Mouse (Mus musculus): Measurements from ENCODE around the gene Fbln2. TPM values are rescaled to one million over a fixed set of nuclear protein-coding genes. Genes with fewer than 3 reads are reported as not detected.
A peak's percentile ranks its signal among the peaks of the same experiment; 100 is the strongest.

Fbln2 gene
- polyA plus RNA-seq, 1 experiment from 2014 or later = 29.7 TPM

DNA sequence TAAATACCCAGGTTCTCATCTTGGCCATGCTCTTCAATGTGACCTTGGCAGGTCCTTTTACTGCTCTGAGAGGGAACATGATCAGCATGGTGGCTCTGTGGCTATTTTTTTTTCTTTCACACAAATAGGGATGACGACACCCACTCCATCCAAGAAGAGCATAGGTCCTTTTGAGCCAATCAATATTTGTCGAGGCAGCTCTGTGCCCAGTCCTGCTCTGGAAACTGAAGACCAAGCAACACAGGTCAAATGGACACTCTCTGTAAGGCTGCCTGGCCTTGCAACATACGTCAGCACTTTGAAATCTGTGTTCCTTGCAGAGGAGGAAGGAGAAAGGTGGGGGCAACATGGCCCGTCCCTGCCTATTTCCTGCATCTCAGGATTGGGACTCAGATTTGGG, 83.2 kb downstream of the Fbln2 start:
- 83% methylated on average over 4 of the region's 4 CpGs for WGBS
- H3K27me3 ChIP-seq (replicated peaks; ENCODE audit: control insufficient read depth, insufficient read depth, low read length) = no peaks in the 10 kb centered on the region
- H3K27ac ChIP-seq (ENCODE audit: low read depth, low read length) = no peak overlapping the region
- no peak overlapping the region for H3K4me2 ChIP-seq (ENCODE audit: low read length)
- H3K9me3 ChIP-seq (ENCODE audit: control insufficient read depth, low read length) = no peaks in the 10 kb centered on the region
- no peaks in the 10 kb centered on the region for H3K36me3 ChIP-seq (ENCODE audit: control insufficient read depth, insufficient read depth, low read length)
- H3K9ac ChIP-seq (ENCODE audit: low read depth, low read length) = no peak overlapping the region
- no peak overlapping the region for H3K4me3 ChIP-seq (ENCODE audit: low read length)
- ATAC-seq = no peak
- H3K4me1 ChIP-seq (ENCODE audit: control insufficient read depth, insufficient read depth, low read depth, low read length) = no peaks in the 10 kb centered on the region; the same call in 1 of the 2 replicates

DNA sequence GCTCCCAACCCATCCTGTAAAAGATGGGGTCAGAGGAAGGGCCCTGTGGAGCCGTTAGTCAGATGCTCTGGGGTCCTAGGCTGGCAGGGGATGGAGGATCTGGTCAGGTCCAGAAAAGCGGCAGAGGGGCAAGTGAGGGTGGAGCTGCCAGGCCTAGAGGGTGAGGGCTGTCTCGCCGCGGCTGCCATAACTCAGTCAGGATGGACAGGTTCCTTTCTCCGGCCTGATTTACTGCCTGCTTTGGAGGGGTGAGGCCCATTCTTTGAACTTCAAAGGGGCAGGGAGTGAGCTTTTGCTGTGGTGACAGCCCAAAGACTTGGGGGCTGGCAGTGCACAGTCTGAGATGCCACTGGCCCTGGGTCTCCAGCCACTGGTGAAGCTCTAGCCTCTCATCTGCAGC, 86.6 kb downstream of the Fbln2 start:
- ATAC-seq = no peak
- H3K27me3 ChIP-seq (replicated peaks; ENCODE audit: control insufficient read depth, insufficient read depth, low read length) = no peaks in the 10 kb centered on the region

DNA sequence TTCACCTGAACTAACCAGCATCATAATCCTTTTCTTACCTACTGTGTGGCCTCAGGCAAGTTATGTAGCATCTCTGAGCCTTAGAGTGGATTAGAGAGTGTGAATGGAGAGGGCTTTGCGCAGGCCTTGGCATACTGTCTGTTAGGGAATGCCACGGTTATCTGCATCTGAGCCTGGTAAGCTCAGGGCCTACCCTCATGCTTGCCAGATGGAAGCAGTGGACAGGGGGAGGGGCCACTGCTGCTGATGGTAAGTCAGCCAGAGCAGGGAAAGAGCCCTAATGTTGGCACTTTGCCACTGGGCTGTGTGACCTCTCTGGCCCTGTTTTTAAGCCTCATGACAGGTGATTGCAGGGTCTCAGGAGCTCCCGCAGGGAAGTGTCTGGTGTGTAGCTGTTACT, 87.8 kb downstream of the Fbln2 start:
- Histone ChIP-seq H3K27me3 (replicated peaks; ENCODE audit: control insufficient read depth, insufficient read depth, low read length) (no peaks in the 10 kb centered on the region), H3K4me3 (ENCODE audit: low read length) (no peak overlapping the region), H3K4me2 (ENCODE audit: low read length) (no peak overlapping the region), H3K36me3 (ENCODE audit: control insufficient read depth, insufficient read depth, low read length) (no peaks in the 10 kb centered on the region), H3K4me1 (ENCODE audit: control insufficient read depth, insufficient read depth, low read depth, low read length) (peaks cover 17% of the 10 kb centered on the region), H3K9ac (ENCODE audit: low read depth, low read length) (no peak overlapping the region), H3K27ac (ENCODE audit: low read depth, low read length) (no peak overlapping the region), H3K9me3 (ENCODE audit: control insufficient read depth, low read length) (no peaks in the 10 kb centered on the region)
- 39% methylated on average over 3 of the region's 3 CpGs for WGBS
- ATAC-seq = no peak

More for the DNA sequence above, 86.6 kb downstream of the Fbln2 start:
- H3K9me3 ChIP-seq (ENCODE audit: control insufficient read depth, low read length) = no peaks in the 10 kb centered on the region
- H3K4me3 ChIP-seq (ENCODE audit: low read length) = no peak overlapping the region
- WGBS = 42% methylated on average over 6 of the region's 6 CpGs
- no peak overlapping the region for H3K4me2 ChIP-seq (ENCODE audit: low read length)
- no peak overlapping the region for H3K27ac ChIP-seq (ENCODE audit: low read depth, low read length)
- peaks cover 17% of the 10 kb centered on the region for H3K4me1 ChIP-seq (ENCODE audit: control insufficient read depth, insufficient read depth, low read depth, low read length)
- no peak overlapping the region for H3K9ac ChIP-seq (ENCODE audit: low read depth, low read length)
- no peaks in the 10 kb centered on the region for H3K36me3 ChIP-seq (ENCODE audit: control insufficient read depth, insufficient read depth, low read length)

DNA sequence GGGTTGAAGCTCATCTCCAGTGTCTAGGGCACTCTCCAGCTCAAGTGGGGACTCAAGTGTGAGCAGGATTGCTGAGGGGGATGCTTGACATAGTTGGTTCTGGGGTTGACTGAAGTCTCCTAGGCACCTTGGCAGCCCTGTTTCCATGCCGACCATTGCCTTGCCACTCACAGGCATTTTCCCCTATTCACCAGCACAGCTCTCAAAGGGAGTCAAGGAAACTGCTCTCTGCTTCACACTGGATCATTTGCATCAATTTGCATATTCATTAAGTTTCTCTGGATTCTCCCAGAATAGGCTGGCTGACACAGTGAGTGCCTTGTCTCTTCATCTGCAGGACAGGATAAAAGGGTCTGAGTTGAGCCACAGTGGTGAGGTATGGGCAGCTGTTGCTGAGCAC, 89.6 kb downstream of the Fbln2 start:
- Histone ChIP-seq H3K36me3 (ENCODE audit: control insufficient read depth, insufficient read depth, low read length) (no peaks in the 10 kb centered on the region), H3K4me3 (ENCODE audit: low read length) (no peak overlapping the region), H3K4me1 (ENCODE audit: control insufficient read depth, insufficient read depth, low read depth, low read length) (peaks cover 17% of the 10 kb centered on the region), H3K9ac (ENCODE audit: low read depth, low read length) (no peak overlapping the region), H3K9me3 (ENCODE audit: control insufficient read depth, low read length) (no peaks in the 10 kb centered on the region), H3K27me3 (replicated peaks; ENCODE audit: control insufficient read depth, insufficient read depth, low read length) (no peaks in the 10 kb centered on the region), H3K4me2 (ENCODE audit: low read length) (no peak overlapping the region), H3K27ac (ENCODE audit: low read depth, low read length) (peak overlapping the region; percentile 77)
- ATAC-seq = peak; percentile 94
- WGBS = 27% methylated on average over 1 of the region's 1 CpGs

DNA sequence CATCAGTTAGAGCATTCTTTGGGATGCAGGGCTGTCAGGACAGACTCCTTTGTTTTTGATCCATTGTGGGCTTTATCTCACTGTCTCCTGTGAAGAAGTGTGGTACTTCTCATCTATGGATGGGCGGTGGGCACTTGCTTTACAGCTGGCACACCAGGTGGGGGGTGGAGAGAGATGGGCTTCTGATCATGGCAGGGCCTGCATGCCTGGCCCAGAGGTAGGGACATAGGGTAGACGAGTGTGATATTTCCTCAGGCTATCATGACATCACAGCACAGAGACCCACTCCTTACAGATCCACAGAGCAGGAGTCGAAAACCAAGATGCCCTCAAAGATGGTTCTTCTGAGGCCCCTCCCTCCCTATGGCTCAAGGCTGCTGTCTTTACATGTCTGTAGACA, 90.1 kb downstream of the Fbln2 start:
- 45% methylated on average over 3 of the region's 3 CpGs for WGBS
- no peaks in the 10 kb centered on the region for H3K36me3 ChIP-seq (ENCODE audit: control insufficient read depth, insufficient read depth, low read length)
- peaks cover 17% of the 10 kb centered on the region for H3K4me1 ChIP-seq (ENCODE audit: control insufficient read depth, insufficient read depth, low read depth, low read length)
- H3K27ac ChIP-seq (ENCODE audit: low read depth, low read length) = peak overlapping the region; percentile 77
- H3K27me3 ChIP-seq (replicated peaks; ENCODE audit: control insufficient read depth, insufficient read depth, low read length) = no peaks in the 10 kb centered on the region
- H3K4me3 ChIP-seq (ENCODE audit: low read length) = no peak overlapping the region
- 0 out of 2 replicates have a peak, but pooled peaks have one; percentile 3 for ATAC-seq
- H3K9me3 ChIP-seq (ENCODE audit: control insufficient read depth, low read length) = no peaks in the 10 kb centered on the region
- no peak overlapping the region for H3K4me2 ChIP-seq (ENCODE audit: low read length)
- no peak overlapping the region for H3K9ac ChIP-seq (ENCODE audit: low read depth, low read length)

DNA sequence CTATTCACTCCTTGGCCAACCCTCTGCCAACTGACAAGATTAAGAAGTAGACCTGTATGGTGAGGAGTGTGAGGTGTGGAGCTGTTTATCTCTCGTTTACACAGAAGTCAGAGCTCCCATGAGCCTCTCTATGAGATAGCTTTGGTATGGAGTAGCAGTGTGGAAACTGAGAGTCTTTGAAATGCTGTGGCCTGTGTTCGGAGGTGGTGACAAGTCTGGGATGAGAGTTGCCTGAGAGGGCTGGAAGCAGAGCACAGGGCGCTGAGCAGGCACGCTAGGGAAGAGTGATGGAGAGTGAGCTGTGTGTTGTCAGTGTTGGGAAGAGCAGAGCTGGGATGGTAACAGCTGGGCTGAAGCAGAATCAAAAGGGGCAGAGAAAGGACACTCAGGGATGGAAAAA, 91.9 kb downstream of the Fbln2 start:
- 87% methylated on average over 4 of the region's 4 CpGs for WGBS
- no peak for ATAC-seq
- Histone ChIP-seq H3K36me3 (ENCODE audit: control insufficient read depth, insufficient read depth, low read length) (no peaks in the 10 kb centered on the region), H3K9me3 (ENCODE audit: control insufficient read depth, low read length) (no peaks in the 10 kb centered on the region), H3K4me2 (ENCODE audit: low read length) (no peak overlapping the region), H3K4me3 (ENCODE audit: low read length) (no peak overlapping the region), H3K4me1 (ENCODE audit: control insufficient read depth, insufficient read depth, low read depth, low read length) (peaks cover 17% of the 10 kb centered on the region), H3K9ac (ENCODE audit: low read depth, low read length) (no peak overlapping the region), H3K27ac (ENCODE audit: low read depth, low read length) (no peak overlapping the region), H3K27me3 (replicated peaks; ENCODE audit: control insufficient read depth, insufficient read depth, low read length) (no peaks in the 10 kb centered on the region)

DNA sequence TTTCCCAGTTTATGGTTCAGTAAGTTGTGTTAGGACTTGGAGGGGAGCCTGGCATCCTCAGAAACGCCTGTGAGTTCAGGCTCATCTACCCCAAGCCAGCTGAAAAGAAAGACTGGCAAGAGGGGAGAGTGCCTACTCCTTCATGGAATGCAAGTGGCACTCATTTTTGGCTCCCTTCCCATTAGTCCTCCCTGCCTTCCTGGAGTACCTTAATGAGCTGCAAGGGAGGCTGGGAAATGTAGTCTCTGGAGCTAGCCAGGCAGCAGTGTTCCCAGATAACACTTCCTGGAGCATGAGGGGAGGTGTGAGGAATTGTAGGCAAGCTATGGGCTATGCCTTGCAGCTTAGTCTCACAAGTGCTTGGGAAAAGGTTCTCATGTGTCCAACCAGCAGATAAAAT, 95.7 kb downstream of the Fbln2 start:
- no peaks in the 10 kb centered on the region for H3K4me1 ChIP-seq (ENCODE audit: control insufficient read depth, insufficient read depth, low read depth, low read length)
- H3K9ac ChIP-seq (ENCODE audit: low read depth, low read length) = no peak overlapping the region
- WGBS = 42% methylated on average over 1 of the region's 1 CpGs
- no peaks in the 10 kb centered on the region for H3K9me3 ChIP-seq (ENCODE audit: control insufficient read depth, low read length)
- no peak overlapping the region for H3K4me3 ChIP-seq (ENCODE audit: low read length)
- peak; percentile 75 for ATAC-seq
- no peak overlapping the region for H3K4me2 ChIP-seq (ENCODE audit: low read length)
- H3K27me3 ChIP-seq (replicated peaks; ENCODE audit: control insufficient read depth, insufficient read depth, low read length) = no peaks in the 10 kb centered on the region
- H3K36me3 ChIP-seq (ENCODE audit: control insufficient read depth, insufficient read depth, low read length) = no peaks in the 10 kb centered on the region
- H3K27ac ChIP-seq (ENCODE audit: low read depth, low read length) = no peak overlapping the region; the same call in 1 of the 2 replicates

DNA sequence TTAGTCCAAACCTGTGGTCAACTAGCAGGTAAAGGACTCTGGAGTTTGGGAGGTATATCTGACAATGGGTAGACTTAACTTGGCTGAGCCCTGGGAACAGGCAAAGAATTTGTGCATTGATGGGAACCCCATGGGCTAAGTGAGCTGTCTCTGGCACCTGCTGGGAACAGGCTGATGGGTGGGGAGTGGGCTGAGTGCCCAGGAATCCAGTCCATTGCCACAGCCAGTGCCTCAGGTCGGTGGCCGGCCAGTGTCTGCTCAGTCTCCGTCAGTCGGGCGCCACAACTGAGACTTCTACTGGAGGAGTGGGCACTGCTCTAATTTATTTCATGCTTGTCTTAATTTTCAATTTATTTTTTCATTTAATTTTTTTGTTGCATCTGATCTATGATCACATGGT, 98.9 kb downstream of the Fbln2 start:
- WGBS = 71% methylated on average over 5 of the region's 5 CpGs
- ATAC-seq = no peak
- Histone ChIP-seq H3K9ac (ENCODE audit: low read depth, low read length) (no peak overlapping the region), H3K9me3 (ENCODE audit: control insufficient read depth, low read length) (peaks cover 3% of the 10 kb centered on the region; the same call in 1 of the 2 replicates), H3K4me2 (ENCODE audit: low read length) (no peak overlapping the region), H3K36me3 (ENCODE audit: control insufficient read depth, insufficient read depth, low read length) (no peaks in the 10 kb centered on the region), H3K27me3 (replicated peaks; ENCODE audit: control insufficient read depth, insufficient read depth, low read length) (no peaks in the 10 kb centered on the region), H3K4me3 (ENCODE audit: low read length) (no peak overlapping the region), H3K4me1 (ENCODE audit: control insufficient read depth, insufficient read depth, low read depth, low read length) (no peaks in the 10 kb centered on the region), H3K27ac (ENCODE audit: low read depth, low read length) (no peak overlapping the region)

DNA sequence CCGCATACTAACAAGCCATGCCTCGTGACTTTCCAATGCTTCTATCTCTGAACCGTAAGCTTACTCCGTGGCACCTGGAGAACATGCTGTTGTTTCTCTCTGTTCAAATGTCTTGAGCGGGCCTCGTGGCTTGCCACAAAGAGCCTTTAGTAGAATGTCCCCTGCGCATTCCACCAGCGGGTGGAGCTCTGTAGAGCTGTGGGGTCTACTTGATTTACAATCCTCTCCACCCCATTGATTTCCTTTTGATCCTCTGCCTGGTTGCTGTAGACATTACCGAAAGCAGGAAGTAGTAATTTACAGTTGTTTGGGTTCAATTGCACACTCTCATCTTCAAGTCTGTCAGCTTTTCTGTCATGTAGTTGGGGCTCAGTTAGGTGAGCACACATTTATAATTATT, 100.2 kb downstream of the Fbln2 start:
- Histone ChIP-seq H3K9ac (ENCODE audit: low read depth, low read length) (no peak overlapping the region), H3K36me3 (ENCODE audit: control insufficient read depth, insufficient read depth, low read length) (no peaks in the 10 kb centered on the region), H3K4me3 (ENCODE audit: low read length) (no peak overlapping the region), H3K9me3 (ENCODE audit: control insufficient read depth, low read length) (peaks cover 3% of the 10 kb centered on the region), H3K27ac (ENCODE audit: low read depth, low read length) (no peak overlapping the region), H3K4me1 (ENCODE audit: control insufficient read depth, insufficient read depth, low read depth, low read length) (no peaks in the 10 kb centered on the region), H3K4me2 (ENCODE audit: low read length) (no peak overlapping the region), H3K27me3 (replicated peaks; ENCODE audit: control insufficient read depth, insufficient read depth, low read length) (no peaks in the 10 kb centered on the region)
- ATAC-seq = no peak
- 65% methylated on average over 9 of the region's 9 CpGs for WGBS
